Mouse (Mus musculus): ENCODE data around the gene Itga2.

The Itga2 gene

GRCm38 (mm10) chr13:114809624-114810210, 122.2 kb downstream of the Itga2 start:
- no peak for DNase-seq

GRCm38 (mm10) chr13:114802971-114803370, 128.9 kb downstream of the Itga2 start:
- DNase-seq = no peak

- no peak for DNase-seq
These were observed 130.0 kb downstream of the Itga2 start for GRCm38 (mm10) chr13:114801857-114802256.

- DNase-seq = peak; percentile 11
These were observed 138.5 kb downstream of the Itga2 start for GRCm38 (mm10) chr13:114793250-114794030.

- DNase-seq = no peak
These were observed 140.4 kb downstream of the Itga2 start for GRCm38 (mm10) chr13:114791511-114791910.
